ENCODE assay signal across 19 mouse cellular contexts in the genomic region with DNA sequence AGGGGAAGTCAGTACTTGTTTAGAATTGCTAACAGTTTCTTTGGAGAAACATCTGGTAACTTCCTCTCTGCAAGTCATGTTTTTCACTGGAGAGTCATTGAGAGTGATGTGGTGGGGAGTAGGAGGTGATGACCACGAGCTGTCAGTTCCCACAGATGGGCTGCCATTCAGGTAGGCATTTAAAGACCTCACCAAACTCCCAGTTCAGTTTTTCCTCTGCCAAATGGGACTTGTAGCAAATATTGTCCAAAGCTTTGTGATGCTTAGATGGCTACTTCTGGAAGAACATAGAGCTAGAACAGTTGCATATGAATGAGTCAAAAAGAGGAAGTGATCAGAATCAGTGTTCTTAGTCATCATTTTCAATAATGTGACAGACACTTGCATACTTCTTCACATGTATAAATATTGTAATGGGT. TPM values are rescaled to one million over a fixed set of nuclear protein-coding genes. Genes with fewer than 3 reads are reported as not detected.
DNase-seq lines count a peak whose midpoint lies in the region; ATAC-seq lines count a peak whose summit lies in the region.
"Had no signal": no experiment of that assay in that cellular context is flagged by ENCODE, and none has a peak within 500 bp of the region (broad histone marks: within the 10 kb centered on the region; RNA-seq: fewer than 3 reads in every experiment).

No protein-coding gene starts in this region.

- H3K4me3 ChIP-seq in heart, embryonic 12.5 days: no peak overlapping the region
- H3K4me3 ChIP-seq in midbrain, embryonic 13.5 days (replicated peaks): no peak overlapping the region
- H3K4me3 ChIP-seq: intestine, embryonic 15.5 days; liver, embryonic 13.5 days had no signal

- H3K9me3 ChIP-seq in heart, embryonic 12.5 days (replicated peaks): no peaks in the 10 kb centered on the region
- H3K9me3 ChIP-seq in midbrain, embryonic 13.5 days: no peaks in the 10 kb centered on the region
- H3K9me3 ChIP-seq: intestine, embryonic 15.5 days; liver, embryonic 13.5 days had no signal

- no peak for ATAC-seq in heart, embryonic 12.5 days (ENCODE audit: insufficient number of reproducible peaks, low FRiP score)
- peak; percentile 90 for ATAC-seq in common myeloid progenitor, adult 5-6 weeks (replicated peaks; ENCODE audit: low read depth, poor library complexity, severe bottlenecking)
- no peak for ATAC-seq in midbrain, embryonic 13.5 days
- ATAC-seq in megakaryocyte-erythroid progenitor cell, adult 5-6 weeks (replicated peaks; ENCODE audit: low FRiP score, low TSS enrichment, poor library complexity, severe bottlenecking): no peak
- ATAC-seq: forebrain, embryonic 14.5 days; intestine, embryonic 15.5 days had no signal

- peak; percentile 26 to 33 for DNase-seq in heart, adult 18-20 months
- peak; percentile 89 for DNase-seq in A20 (ENCODE audit: low read depth, low spot score)
- DNase-seq in naive thymus-derived CD4-positive, alpha-beta T cell, adult 2 months (ENCODE audit: low read depth): peak; percentile 3
- no peak for DNase-seq in thymus, postnatal 36 days
- DNase-seq: adrenal gland, postnatal 36 days; cerebellum, postnatal 25 days; gastrocnemius, postnatal 36 days; layer of hippocampus, postnatal 36 days; left cerebral cortex, postnatal 4 days; liver, embryonic 13.5 days had no signal

- no peak overlapping the region for H3K9ac ChIP-seq in heart, embryonic 12.5 days
- no peak overlapping the region for H3K9ac ChIP-seq in midbrain, embryonic 13.5 days (replicated peaks)
- H3K9ac ChIP-seq: hindbrain, embryonic 14.5 days; intestine, embryonic 15.5 days; liver, embryonic 13.5 days had no signal

- H3K36me3 ChIP-seq in heart, embryonic 12.5 days: no peaks in the 10 kb centered on the region
- no peaks in the 10 kb centered on the region for H3K36me3 ChIP-seq in midbrain, embryonic 13.5 days
- H3K36me3 ChIP-seq: intestine, embryonic 15.5 days; liver, embryonic 13.5 days had no signal

- H3K27ac ChIP-seq in heart, embryonic 12.5 days (ENCODE audit: poor library complexity, severe bottlenecking): no peak overlapping the region
- H3K27ac ChIP-seq in midbrain, embryonic 13.5 days: no peak overlapping the region
- H3K27ac ChIP-seq: hindbrain, embryonic 14.5 days; intestine, embryonic 15.5 days; liver, embryonic 13.5 days; stomach, postnatal 0 days had no signal

- H3K4me2 ChIP-seq in heart, embryonic 12.5 days: no peak overlapping the region
- no peak overlapping the region for H3K4me2 ChIP-seq in midbrain, embryonic 13.5 days (replicated peaks)
- H3K4me2 ChIP-seq: hindbrain, embryonic 14.5 days; intestine, embryonic 15.5 days; liver, embryonic 13.5 days; midbrain, embryonic 11.5 days had no signal

- H3K4me1 ChIP-seq in heart, embryonic 12.5 days (replicated peaks): no peaks in the 10 kb centered on the region
- H3K4me1 ChIP-seq in midbrain, embryonic 13.5 days (replicated peaks): no peaks in the 10 kb centered on the region
- H3K4me1 ChIP-seq: intestine, embryonic 15.5 days; liver, embryonic 13.5 days had no signal

- 51% methylated on average over 1 of the region's 1 CpGs for WGBS in heart, embryonic 12.5 days
- WGBS in midbrain, embryonic 13.5 days: 47% methylated on average over 1 of the region's 1 CpGs

- no peaks in the 10 kb centered on the region for H3K27me3 ChIP-seq in heart, embryonic 12.5 days (replicated peaks)
- H3K27me3 ChIP-seq in midbrain, embryonic 13.5 days: no peaks in the 10 kb centered on the region
- H3K27me3 ChIP-seq: intestine, embryonic 15.5 days; liver, embryonic 13.5 days had no signal

RNA-seq across cellular contexts. Expression of gene Serpinb8, which starts 5.8 kb away (rescaled TPM):
- 1 to 10 TPM; 1.7 to 2.0 TPM for total RNA-seq in heart, adult 18-20 months (2021)
- polyA plus RNA-seq in heart, embryonic 12.5 days (2016; fragmentation: Nextera tagmentation; extraction: Ambion mirVana): 1.3 and 2.1 TPM in 2 replicates
- 0.19 and 0.55 TPM in 2 replicates for total RNA-seq in common myeloid progenitor, adult 5-6 weeks (2017)
- polyA plus RNA-seq in midbrain, embryonic 13.5 days (2015; fragmentation: Nextera tagmentation; extraction: Ambion mirVana): 0.21 and 0.36 TPM in 2 replicates
- total RNA-seq in megakaryocyte-erythroid progenitor cell, adult 5-6 weeks (2014; fragmentation: Nextera tagmentation): not detected in 2 replicates
- 0.15 TPM in 1 of 2 replicates, not detected in the other for total RNA-seq in megakaryocyte-erythroid progenitor cell, adult 5-6 weeks (2017)

Comparison
In these comparisons a context has a peak if more than half of its experiments do, and no peak if none do; other contexts are left out.
1. DNase-seq: peak in heart, adult 18-20 months (2 of 2), A20 (single experiment) and naive thymus-derived CD4-positive, alpha-beta T cell, adult 2 months (single experiment); none in thymus, postnatal 36 days (0 of 2).